Mouse (Mus musculus) neural tube, embryonic 15.5 days (tissue): ENCODE data around the gene Pcnx4. TPM values are rescaled to one million over a fixed set of nuclear protein-coding genes. Genes with fewer than 3 reads are reported as not detected.
"Not testable (repeated sequence)": the region's sequence is repeated elsewhere in the genome, so short reads cannot be mapped to it uniquely, and the experiment has no call there.

Experiments used
- ATAC-seq: fragments of 200-750 bp; cut with Nextera tagmentation; 2 replicates; pipeline ENCODE4 v1.8.0; 2017; ENCODE audit warnings: mild to moderate bottlenecking, moderate TSS enrichment, moderate library complexity; ENCODE audit not compliant: low FRiP score
- H3K27ac ChIP-seq: fragments of 300-500 bp; sonication (generic); replicated peaks from 2 replicates; pipeline ENCODE4 v1.5.1; 2015; ENCODE audit warnings: mild to moderate bottlenecking, inconsistent platforms
- H3K27me3 ChIP-seq: fragments of 300-500 bp; sonication (generic); replicated peaks from 2 replicates; pipeline ENCODE4 v1.6.1; 2015; ENCODE audit warnings: inconsistent platforms
- H3K36me3 ChIP-seq: fragments of 300-500 bp; sonication (generic); 2 replicates; pipeline ENCODE4 v1.6.1; 2015; ENCODE audit warnings: inconsistent platforms
- H3K4me1 ChIP-seq: fragments of 300-500 bp; sonication (generic); 2 replicates; pipeline ENCODE4 v1.6.1; 2015; ENCODE audit warnings: inconsistent platforms
- H3K4me2 ChIP-seq: fragments of 300-500 bp; sonication (generic); 2 replicates; pipeline ENCODE4 v1.6.1; 2015; ENCODE audit warnings: inconsistent platforms, mild to moderate bottlenecking, moderate library complexity
- H3K4me3 ChIP-seq: fragments of 300-500 bp; sonication (generic); replicated peaks from 2 replicates; pipeline ENCODE4 v1.5.1; 2015; ENCODE audit warnings: mild to moderate bottlenecking, inconsistent platforms
- H3K9ac ChIP-seq: fragments of 300-500 bp; sonication (generic); replicated peaks from 2 replicates; pipeline ENCODE4 v1.6.1; 2015; ENCODE audit warnings: mild to moderate bottlenecking, inconsistent platforms
- H3K9me3 ChIP-seq: fragments of 300-500 bp; sonication (generic); replicated peaks from 2 replicates; pipeline ENCODE4 v1.6.1; 2016; ENCODE audit warnings: inconsistent platforms
- WGBS: fragments of 180-500 bp; shearing (Covaris S2); methylation state at CpG from one replicate; pipeline ENCODE4 v1.1.7; 2015; ENCODE audit warnings: mixed read lengths; 5-methylcytosine and 5-hydroxymethylcytosine counted together
- polyA plus RNA-seq: library from polyadenylated mRNA; unstranded; fragments of >200 nt; fragmentation: Nextera tagmentation; extraction: Ambion mirVana; gene quantifications from 2 replicates; pipeline ENCODE4 v1.2.1, GENCODE M21; 2015

The Pcnx4 gene
- polyA plus RNA-seq, 1 experiment from 2014 or later = 22.7 TPM

DNA sequence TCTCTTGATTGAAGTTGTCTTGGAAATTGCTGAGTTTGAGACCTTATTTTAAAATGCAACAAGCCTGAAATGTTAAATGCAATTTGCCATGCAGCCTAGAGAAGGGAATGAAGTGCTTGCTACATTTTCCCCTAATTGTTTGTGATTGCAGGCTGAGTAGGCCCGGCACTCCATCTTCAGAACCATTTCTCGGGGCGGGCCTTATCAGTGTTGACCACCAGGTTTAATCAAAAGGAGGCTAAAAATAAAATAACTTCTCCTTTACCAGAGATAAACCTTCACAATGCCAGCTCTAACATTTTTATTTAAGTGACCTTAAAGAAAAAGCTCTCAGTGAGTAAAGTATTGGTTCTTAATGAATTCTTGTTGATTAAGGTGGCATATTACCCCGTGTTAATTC is 10.6 kb upstream of the Pcnx4 start:
- Histone ChIP-seq H3K27me3 (no peaks in the 10 kb centered on the region), H3K4me3 (no peak overlapping the region), H3K9me3 (no peaks in the 10 kb centered on the region), H3K36me3 (no peaks in the 10 kb centered on the region), H3K9ac (no peak overlapping the region), H3K27ac (no peak overlapping the region), H3K4me2 (no peak overlapping the region), H3K4me1 (no peaks in the 10 kb centered on the region)
- WGBS = 85% methylated on average over 4 of the region's 4 CpGs
- ATAC-seq = no peak

GRCm38 (mm10) chr12:72532303-72532702 is 3.9 kb upstream of the Pcnx4 start:
- Histone ChIP-seq H3K36me3 (no peaks in the 10 kb centered on the region), H3K9me3 (no peaks in the 10 kb centered on the region), H3K4me2 (no peak overlapping the region), H3K9ac (no peak overlapping the region), H3K4me1 (peaks cover 7% of the 10 kb centered on the region), H3K27ac (no peak overlapping the region), H3K27me3 (no peaks in the 10 kb centered on the region), H3K4me3 (no peak overlapping the region)
- 86% methylated on average over 7 of the region's 7 CpGs for WGBS
- ATAC-seq = no peak

GRCm38 (mm10) chr12:72533986-72534385 is 2.2 kb upstream of the Pcnx4 start:
- 93% methylated on average over 6 of the region's 6 CpGs for WGBS
- no peak overlapping the region for H3K27ac ChIP-seq
- H3K4me2 ChIP-seq = no peak overlapping the region
- no peaks in the 10 kb centered on the region for H3K9me3 ChIP-seq
- H3K36me3 ChIP-seq = no peaks in the 10 kb centered on the region
- H3K4me1 ChIP-seq = peaks cover 11% of the 10 kb centered on the region
- H3K27me3 ChIP-seq = no peaks in the 10 kb centered on the region
- no peak overlapping the region for H3K9ac ChIP-seq
- no peak for ATAC-seq
- no peak overlapping the region for H3K4me3 ChIP-seq

DNA sequence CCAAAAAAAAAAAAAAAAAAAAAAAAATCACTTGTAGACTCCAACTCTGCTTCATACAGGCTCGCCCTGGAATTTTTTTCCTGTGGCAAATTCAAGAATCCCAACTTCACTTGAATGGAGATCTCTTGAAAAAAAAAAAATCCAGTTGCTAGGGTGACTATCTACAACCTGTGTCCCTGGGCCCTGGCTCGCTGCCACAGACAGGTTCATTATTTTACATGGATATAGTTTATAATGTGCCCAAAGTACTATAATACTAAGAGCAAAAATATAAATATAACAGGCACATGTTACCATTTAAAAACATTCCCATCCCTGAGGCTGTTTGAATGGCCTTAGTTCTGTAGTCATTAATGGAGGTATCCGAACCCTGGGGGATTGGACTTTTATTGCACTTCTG is 584 bp upstream of the Pcnx4 start:
- H3K27ac ChIP-seq = peak overlapping the region; percentile 69
- WGBS = 46% methylated on average over 3 of the region's 3 CpGs
- H3K4me3 ChIP-seq = peak overlapping the region; percentile 74
- H3K9ac ChIP-seq = peak overlapping the region; percentile 62; the same call in 1 of the 2 replicates
- no peak for ATAC-seq
- H3K9me3 ChIP-seq = no peaks in the 10 kb centered on the region
- no peaks in the 10 kb centered on the region for H3K27me3 ChIP-seq
- H3K4me2 ChIP-seq = peak overlapping the region; percentile 60
- H3K36me3 ChIP-seq = no peaks in the 10 kb centered on the region
- H3K4me1 ChIP-seq = peaks cover 11% of the 10 kb centered on the region

DNA sequence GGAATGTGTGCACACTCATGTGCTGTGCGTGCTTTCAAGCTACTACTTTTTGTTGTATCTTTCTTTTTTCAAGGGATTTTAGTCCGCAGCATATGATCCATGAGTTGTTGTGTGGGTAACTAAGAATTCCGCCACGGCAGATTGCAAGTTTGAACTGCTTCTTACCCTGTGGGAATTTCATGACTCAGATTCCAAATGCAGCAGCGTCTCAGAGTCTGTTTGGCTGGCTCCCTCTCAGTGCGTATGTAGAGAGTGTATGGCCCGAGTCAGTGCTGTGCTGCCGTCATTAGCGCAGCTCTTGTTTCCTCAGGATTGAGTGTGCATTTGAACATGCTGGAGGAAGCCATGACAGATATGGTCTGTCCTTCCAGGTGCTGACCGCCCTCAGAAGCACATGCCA is 2.4 kb downstream of the Pcnx4 start:
- ATAC-seq = no peak
- no peak overlapping the region for H3K27ac ChIP-seq
- WGBS = 90% methylated on average over 10 of the region's 10 CpGs
- H3K9ac ChIP-seq = no peak overlapping the region
- no peak overlapping the region for H3K4me2 ChIP-seq
- H3K4me1 ChIP-seq = peaks cover 11% of the 10 kb centered on the region
- H3K27me3 ChIP-seq = no peaks in the 10 kb centered on the region
- no peaks in the 10 kb centered on the region for H3K9me3 ChIP-seq
- no peak overlapping the region for H3K4me3 ChIP-seq
- H3K36me3 ChIP-seq = 0 out of 2 replicates have a peak, but pooled peaks cover 11% of the 10 kb centered on the region

- ATAC-seq = no peak
- Histone ChIP-seq H3K4me2 (no peak overlapping the region), H3K36me3 (peaks cover 12% of the 10 kb centered on the region; the same call in 1 of the 2 replicates), H3K4me3 (no peak overlapping the region), H3K4me1 (no peaks in the 10 kb centered on the region), H3K27me3 (no peaks in the 10 kb centered on the region), H3K9me3 (no peaks in the 10 kb centered on the region), H3K9ac (no peak overlapping the region), H3K27ac (no peak overlapping the region)
- WGBS = 68% methylated on average over 4 of the region's 4 CpGs
Observed at GRCm38 (mm10) chr12:72554347-72554746, 18.2 kb downstream of the Pcnx4 start.

GRCm38 (mm10) chr12:72564281-72564795 is 28.2 kb downstream of the Pcnx4 start:
- H3K4me2 ChIP-seq = no peak overlapping the region
- H3K9ac ChIP-seq = no peak overlapping the region
- 90% methylated on average over 4 of the region's 4 CpGs for WGBS
- no peaks in the 10 kb centered on the region for H3K27me3 ChIP-seq
- no peaks in the 10 kb centered on the region for H3K9me3 ChIP-seq
- H3K27ac ChIP-seq = no peak overlapping the region
- ATAC-seq = no peak
- H3K4me1 ChIP-seq = no peaks in the 10 kb centered on the region
- peaks cover 7% of the 10 kb centered on the region; the same call in 1 of the 2 replicates for H3K36me3 ChIP-seq
- no peak overlapping the region for H3K4me3 ChIP-seq

DNA sequence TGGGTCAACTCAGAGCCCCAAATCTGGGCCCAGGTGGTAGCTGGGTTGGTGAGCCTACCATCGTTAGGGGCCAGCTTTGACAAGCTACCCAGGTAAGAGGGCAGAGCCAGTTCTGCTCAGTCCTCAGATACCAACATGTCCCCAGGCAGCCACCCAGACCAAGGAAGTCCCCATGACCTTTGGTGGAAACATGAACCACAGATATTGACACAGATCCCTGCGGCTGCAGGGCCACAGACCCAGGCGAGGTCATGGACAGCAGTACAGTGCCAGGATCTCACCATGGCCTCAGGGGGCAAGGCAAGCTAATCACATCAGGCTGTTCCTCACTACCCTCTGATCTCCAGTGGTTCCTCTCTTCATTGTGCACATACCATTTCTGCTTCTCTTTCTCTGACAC is 45.8 kb downstream of the Pcnx4 start:
- H3K36me3 ChIP-seq = peaks cover 11% of the 10 kb centered on the region
- no peak overlapping the region for H3K4me2 ChIP-seq
- no peak overlapping the region for H3K27ac ChIP-seq
- H3K9me3 ChIP-seq = no peaks in the 10 kb centered on the region
- no peak for ATAC-seq
- H3K4me3 ChIP-seq = no peak overlapping the region
- H3K4me1 ChIP-seq = no peaks in the 10 kb centered on the region
- H3K9ac ChIP-seq = no peak overlapping the region
- no peaks in the 10 kb centered on the region for H3K27me3 ChIP-seq
- 90% methylated on average over 3 of the region's 3 CpGs for WGBS

GRCm38 (mm10) chr12:72583099-72583498 is 46.9 kb downstream of the Pcnx4 start:
- 95% methylated on average over 2 of the region's 2 CpGs for WGBS
- no peak overlapping the region for H3K4me2 ChIP-seq
- peaks cover 11% of the 10 kb centered on the region for H3K36me3 ChIP-seq
- no peak overlapping the region for H3K27ac ChIP-seq
- H3K4me1 ChIP-seq = no peaks in the 10 kb centered on the region
- H3K27me3 ChIP-seq = no peaks in the 10 kb centered on the region
- no peaks in the 10 kb centered on the region for H3K9me3 ChIP-seq
- no peak for ATAC-seq
- no peak overlapping the region for H3K9ac ChIP-seq
- H3K4me3 ChIP-seq = no peak overlapping the region

- Histone ChIP-seq H3K27ac (no peak overlapping the region), H3K36me3 (0 out of 2 replicates have a peak, but pooled peaks cover 3% of the 10 kb centered on the region), H3K4me3 (no peak overlapping the region), H3K4me1 (no peaks in the 10 kb centered on the region), H3K27me3 (no peaks in the 10 kb centered on the region), H3K4me2 (no peak overlapping the region), H3K9ac (no peak overlapping the region), H3K9me3 (no peaks in the 10 kb centered on the region)
- 93% methylated on average over 1 of the region's 1 CpGs for WGBS
- ATAC-seq = no peak
Observed at GRCm38 (mm10) chr12:72585339-72585738, 49.2 kb downstream of the Pcnx4 start.

DNA sequence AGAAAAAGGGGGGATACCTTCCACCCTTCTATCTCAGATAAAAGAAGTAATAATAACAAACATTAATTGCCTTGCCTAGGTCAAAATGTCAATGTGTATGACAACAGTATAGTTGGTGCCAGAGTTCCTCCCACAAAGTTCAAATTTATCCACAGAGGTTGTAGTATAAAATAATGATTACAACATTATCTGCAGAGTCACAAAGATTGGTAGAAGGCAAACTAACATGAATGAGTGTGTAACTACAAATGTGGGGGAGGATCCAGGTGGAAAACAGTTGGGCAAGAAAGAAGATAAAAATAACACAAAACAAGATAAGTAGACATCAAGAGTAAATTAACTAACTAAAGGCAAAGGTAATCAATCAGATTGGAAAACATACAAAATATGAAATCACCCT is 56.8 kb downstream of the Pcnx4 start:
- ATAC-seq = no peak

DNA sequence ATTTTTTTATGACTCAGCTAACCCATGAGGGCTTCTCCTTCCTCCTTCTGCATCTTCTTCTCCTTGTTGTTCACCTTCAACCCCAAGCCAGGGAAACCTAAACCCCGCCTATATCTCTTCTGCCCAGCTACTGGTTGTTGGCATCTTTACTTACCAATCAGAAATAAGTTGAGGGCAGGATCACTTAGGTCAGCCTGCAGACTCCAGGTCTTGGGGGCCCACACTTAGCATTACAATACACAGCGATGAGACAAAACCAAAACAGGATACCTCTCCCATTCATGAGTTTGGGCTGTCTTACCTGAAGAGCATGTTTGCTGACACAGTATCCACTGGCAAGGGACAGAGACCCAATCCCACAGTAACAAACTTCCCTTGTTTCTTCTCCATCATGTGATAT is 57.8 kb downstream of the Pcnx4 start:
- no peak overlapping the region for H3K9ac ChIP-seq
- WGBS = 63% methylated on average over 2 of the region's 2 CpGs
- H3K27ac ChIP-seq = no peak overlapping the region
- H3K4me3 ChIP-seq = no peak overlapping the region
- no peaks in the 10 kb centered on the region for H3K36me3 ChIP-seq
- H3K9me3 ChIP-seq = no peaks in the 10 kb centered on the region
- ATAC-seq = no peak
- H3K4me1 ChIP-seq = no peaks in the 10 kb centered on the region
- no peak overlapping the region for H3K4me2 ChIP-seq
- no peaks in the 10 kb centered on the region for H3K27me3 ChIP-seq

More for the DNA sequence above, 56.8 kb downstream of the Pcnx4 start:
- no peaks in the 10 kb centered on the region for H3K27me3 ChIP-seq
- no peaks in the 10 kb centered on the region for H3K4me1 ChIP-seq
- no peak overlapping the region for H3K4me2 ChIP-seq
- H3K9ac ChIP-seq = no peak overlapping the region
- no peaks in the 10 kb centered on the region for H3K36me3 ChIP-seq
- H3K9me3 ChIP-seq = no peaks in the 10 kb centered on the region
- H3K27ac ChIP-seq = no peak overlapping the region
- no peak overlapping the region for H3K4me3 ChIP-seq

GRCm38 (mm10) chr12:72598731-72599130 is 62.5 kb downstream of the Pcnx4 start:
- not testable (repeated sequence) for H3K27me3 ChIP-seq, H3K27ac ChIP-seq, H3K4me2 ChIP-seq, H3K9me3 ChIP-seq, H3K9ac ChIP-seq, H3K4me1 ChIP-seq, H3K36me3 ChIP-seq, H3K4me3 ChIP-seq, ATAC-seq
- 93% methylated on average over 2 of the region's 2 CpGs for WGBS
